In genomic region chr7:120917279-120917591, GRCm38 (mm10) we compare ENCODE assay signal across 8 mouse cellular contexts. TPM values are rescaled to one million over a fixed set of nuclear protein-coding genes. Genes with fewer than 3 reads are reported as not detected.
DNase-seq lines count a peak whose midpoint lies in the region; ATAC-seq and TF ChIP-seq lines count a peak whose summit lies in the region.

No protein-coding gene starts in this region.

- H3K36me3 ChIP-seq in heart, embryonic 11.5 days (ENCODE audit: control insufficient read depth, insufficient read depth, low read length): no peaks in the 10 kb centered on the region
- H3K36me3 ChIP-seq in CH12.LX (replicated peaks in 1 of 2; ENCODE audit: control insufficient read depth in 1 of 2, insufficient read depth in 1 of 2, low read length in 1 of 2): peaks cover 0 to 22% of the 10 kb centered on the region in 2 experiments
- H3K36me3 ChIP-seq in forebrain, embryonic 15.5 days: no peaks in the 10 kb centered on the region
- H3K36me3 ChIP-seq in liver, embryonic 15.5 days (replicated peaks): no peaks in the 10 kb centered on the region; the same call in 1 of the 2 replicates

- no peaks in the 10 kb centered on the region for H3K27me3 ChIP-seq in heart, embryonic 11.5 days (ENCODE audit: control insufficient read depth, insufficient read depth, low read length)
- H3K27me3 ChIP-seq in CH12.LX (replicated peaks): no peaks in the 10 kb centered on the region
- H3K27me3 ChIP-seq in forebrain, embryonic 15.5 days: no peaks in the 10 kb centered on the region
- H3K27me3 ChIP-seq in liver, embryonic 15.5 days: no peaks in the 10 kb centered on the region

- no peak for TF ChIP-seq EP300 in CH12.LX (IDR thresholded peaks at IDR 0.05; ENCODE audit: low read length)

- H3K4me3 ChIP-seq in heart, embryonic 11.5 days (ENCODE audit: low read depth, low read length): peak overlapping the region; percentile 97
- H3K4me3 ChIP-seq in CH12.LX (replicated peaks in 1 of 3; ENCODE audit: low read depth in 2 of 3, low read length in 2 of 3, poor library complexity in 1 of 3): peak overlapping the region; percentile 43 to 90 (median 60)
- H3K4me3 ChIP-seq in forebrain, embryonic 15.5 days: peak overlapping the region; percentile 72
- peak overlapping the region; percentile 96 for H3K4me3 ChIP-seq in liver, embryonic 15.5 days (replicated peaks)

- no peak overlapping the region for H3K27ac ChIP-seq in heart, embryonic 11.5 days (ENCODE audit: low read depth, low read length)
- no peak overlapping the region for H3K27ac ChIP-seq in CH12.LX (ENCODE audit: insufficient read depth, low read depth)
- H3K27ac ChIP-seq in forebrain, embryonic 15.5 days (replicated peaks): peak overlapping the region; percentile 79; the same call in 1 of the 2 replicates
- H3K27ac ChIP-seq in liver, embryonic 15.5 days (replicated peaks): peak overlapping the region; percentile 38; the same call in 1 of the 2 replicates

- H3K4me2 ChIP-seq in heart, embryonic 11.5 days: peak overlapping the region; percentile 47
- no peak overlapping the region for H3K4me2 ChIP-seq in CH12.LX (ENCODE audit: insufficient read depth, low read depth, poor library complexity, severe bottlenecking)
- H3K4me2 ChIP-seq in forebrain, embryonic 15.5 days (replicated peaks): peak overlapping the region; percentile 10; the same call in 1 of the 2 replicates
- peak overlapping the region; percentile 98 for H3K4me2 ChIP-seq in liver, embryonic 15.5 days

- no peak for TF ChIP-seq POLR2A in CH12.LX (IDR thresholded peaks at IDR 0.05; ENCODE audit: low read depth, low read length)

- in situ Hi-C loops in CH12.LX (cut with MboI; ENCODE audit: low pct_ligation_motif_present, low pct_unique_long_range_greater_than_20kb, low sequenced_read_pairs): no loop called here

- TF ChIP-seq CTCF in CH12.LX (conservative IDR thresholded peaks at IDR 0.05 in 1 of 2, IDR thresholded peaks at IDR 0.05 in 1 of 2; ENCODE audit: low read depth in 2 of 2, low read length in 2 of 2): no peak

- dilution Hi-C loops in CH12.LX (cut with MboI; ENCODE audit: extremely low pct_ligation_motif_present, extremely low pct_unique_long_range_greater_than_20kb, low sequenced_read_pairs): no loop called here

- DNase-seq in heart, postnatal 25 days (ENCODE audit: low spot score): no peak
- no peak for DNase-seq in CH12.LX (ENCODE audit: extremely low read depth)
- DNase-seq in frontal cortex, postnatal 14 days (ENCODE audit: low spot score in 2 of 2): no peak
- no peak for DNase-seq in embryo, embryonic 10.5 days (ENCODE audit: low spot score)
- no peak for DNase-seq in kidney, adult 18-20 months

- peaks cover 3% of the 10 kb centered on the region; the same call in 1 of the 2 replicates for H3K4me1 ChIP-seq in heart, embryonic 11.5 days (ENCODE audit: control insufficient read depth, insufficient read depth, low read length)
- H3K4me1 ChIP-seq in CH12.LX (ENCODE audit: control insufficient read depth in 1 of 2, insufficient read depth in 2 of 2): peaks cover 0 to 32% of the 10 kb centered on the region in 2 experiments; a peak in 2 of 4 replicates
- H3K4me1 ChIP-seq in forebrain, embryonic 15.5 days: peaks cover 16% of the 10 kb centered on the region
- H3K4me1 ChIP-seq in liver, embryonic 15.5 days (replicated peaks): peaks cover 37% of the 10 kb centered on the region

- intact Hi-C loops in heart, postnatal 25 days (cut with DNase I): loop anchor here (1.0 to 10.0 kb wide), 3 partner anchors 82 to 280 kb away; partner anchors contain the start of gene Uqcrc2

- no peak overlapping the region for H3K9ac ChIP-seq in heart, embryonic 11.5 days (ENCODE audit: low read depth, low read length)
- H3K9ac ChIP-seq in CH12.LX (ENCODE audit: insufficient read depth, low read depth): 0 out of 2 replicates have a peak overlapping the region, but pooled peaks have one; percentile 29
- H3K9ac ChIP-seq in forebrain, embryonic 15.5 days (replicated peaks): no peak overlapping the region
- H3K9ac ChIP-seq in liver, embryonic 15.5 days: peak overlapping the region; percentile 50

- peaks cover 27% of the 10 kb centered on the region for H3K79me2 ChIP-seq in CH12.LX (replicated peaks; ENCODE audit: control insufficient read depth, extremely low read depth, insufficient read depth, poor library complexity, severe bottlenecking)

- ATAC-seq in heart, embryonic 11.5 days (replicated peaks; ENCODE audit: insufficient number of reproducible peaks, low FRiP score, low TSS enrichment): peak; percentile 84; the same call in 1 of the 2 replicates
- ATAC-seq in forebrain, embryonic 15.5 days (replicated peaks): no peak
- ATAC-seq in liver, embryonic 15.5 days (ENCODE audit: insufficient read depth): peak; percentile 84; the same call in 1 of the 2 replicates

- TF ChIP-seq RAD21 in CH12.LX (IDR thresholded peaks at IDR 0.05; ENCODE audit: low read depth, low read length): no peak

- WGBS in heart, embryonic 11.5 days (ENCODE audit: insufficient replicate concordance): 10% methylated on average over 12 of the region's 12 CpGs
- 8% methylated on average over 12 of the region's 12 CpGs for WGBS in forebrain, embryonic 15.5 days
- WGBS in liver, embryonic 15.5 days (ENCODE audit: insufficient replicate concordance): 4% methylated on average over 12 of the region's 12 CpGs

- no peaks in the 10 kb centered on the region for H3K9me3 ChIP-seq in heart, embryonic 11.5 days (replicated peaks; ENCODE audit: control insufficient read depth, low read length)
- no peaks in the 10 kb centered on the region for H3K9me3 ChIP-seq in CH12.LX (replicated peaks; ENCODE audit: low read length)
- H3K9me3 ChIP-seq in forebrain, embryonic 15.5 days: no peaks in the 10 kb centered on the region
- H3K9me3 ChIP-seq in liver, embryonic 15.5 days (replicated peaks): no peaks in the 10 kb centered on the region

TF ChIP-seq in CH12.LX, 34 proteins besides CTCF, POLR2A, EP300 and RAD21:
- no peak for TF ChIP-seq KAT2A (IDR thresholded peaks at IDR 0.05; ENCODE audit: insufficient replicate concordance, low read length)
- peak; percentile 99 for TF ChIP-seq TBP (conservative IDR thresholded peaks at IDR 0.05; ENCODE audit: low read depth, low read length)
- TF ChIP-seq CHD2 (IDR thresholded peaks at IDR 0.05; ENCODE audit: low read length): no peak
- no peak for TF ChIP-seq NELFE (IDR thresholded peaks at IDR 0.05; ENCODE audit: low read depth, low read length)
- TF ChIP-seq GABPA (IDR thresholded peaks at IDR 0.05; ENCODE audit: insufficient replicate concordance, low read depth, low read length): no peak

RNA-seq across cellular contexts. Expression of gene Polr3e, which starts 0.3 kb away (rescaled TPM):
- polyA plus RNA-seq in heart, embryonic 11.5 days (2014; fragmentation: Nextera tagmentation; extraction: Ambion mirVana): 15.0 and 15.6 TPM in 2 replicates
- 1 to 10 TPM; 8.2 to 8.7 TPM for total RNA-seq in heart, postnatal 25 days (2021)
- total RNA-seq in CH12.LX (2012; rRNA removed) (33.6 and 33.7 TPM in 2 replicates), CH12.LX (2014; rRNA removed) (22.3 and 25.3 TPM in 2 replicates)
- 38.1 and 38.2 TPM in 2 replicates for polyA plus RNA-seq in CH12.LX (2012; ENCODE audit: insufficient read length, low read depth)
- 31.6 and 31.9 TPM in 2 replicates for polyA plus RNA-seq in forebrain, embryonic 15.5 days (2015; fragmentation: Nextera tagmentation; extraction: Ambion mirVana)
- polyA plus RNA-seq in liver, embryonic 15.5 days (2015; fragmentation: Nextera tagmentation; extraction: Ambion mirVana): 12.8 and 13.4 TPM in 2 replicates

Comparison
In these comparisons a context has a peak if more than half of its experiments do, and no peak if none do; other contexts are left out.
1. H3K27ac ChIP-seq: peak in forebrain, embryonic 15.5 days (single experiment) and liver, embryonic 15.5 days (single experiment); none in heart, embryonic 11.5 days (single experiment) and CH12.LX (single experiment).
2. H3K9ac ChIP-seq: peak in CH12.LX (single experiment) and liver, embryonic 15.5 days (single experiment); none in heart, embryonic 11.5 days (single experiment) and forebrain, embryonic 15.5 days (single experiment).
3. Peak in every context shown above with its lines, with median percentiles within 50 percentile points of each other: H3K4me3 ChIP-seq.